8 mouse cellular contexts compared by ENCODE assay signal in genomic region chr10:96646024-96646866, GRCm38 (mm10). TPM values are rescaled to one million over a fixed set of nuclear protein-coding genes. Genes with fewer than 3 reads are reported as not detected.
DNase-seq lines count a peak whose midpoint lies in the region; ATAC-seq and TF ChIP-seq lines count a peak whose summit lies in the region.

No protein-coding gene starts in this region.

- peak overlapping the region; percentile 49 for H3K4me2 ChIP-seq in forebrain, embryonic 13.5 days
- H3K4me2 ChIP-seq in intestine, embryonic 16.5 days (ENCODE audit: low read depth, low read length): no peak overlapping the region
- H3K4me2 ChIP-seq in midbrain, embryonic 12.5 days (replicated peaks): peak overlapping the region; percentile 34
- H3K4me2 ChIP-seq in stomach, embryonic 16.5 days (ENCODE audit: low read depth, low read length): peak overlapping the region; percentile 23; the same call in 1 of the 2 replicates

- no peak for TF ChIP-seq CTCF in testis, adult 2 months (IDR thresholded peaks at IDR 0.05; ENCODE audit: control insufficient read depth, insufficient read depth, insufficient replicate concordance, low read depth, low read length)

- no peaks in the 10 kb centered on the region for H3K9me3 ChIP-seq in forebrain, embryonic 13.5 days (replicated peaks)
- H3K9me3 ChIP-seq in intestine, embryonic 16.5 days (ENCODE audit: control insufficient read depth, low read length): no peaks in the 10 kb centered on the region
- H3K9me3 ChIP-seq in midbrain, embryonic 12.5 days: no peaks in the 10 kb centered on the region
- H3K9me3 ChIP-seq in stomach, embryonic 16.5 days (replicated peaks; ENCODE audit: control insufficient read depth, low read length): no peaks in the 10 kb centered on the region

- WGBS in forebrain, embryonic 13.5 days: 5% methylated on average over 13 of the region's 13 CpGs
- 20% methylated on average over 13 of the region's 13 CpGs for whole genome bisulfite sequencing in intestine, embryonic 16.5 days
- WGBS in midbrain, embryonic 12.5 days: 15% methylated on average over 13 of the region's 13 CpGs
- WGBS in stomach, embryonic 16.5 days: 18% methylated on average over 13 of the region's 13 CpGs

- ATAC-seq in forebrain, embryonic 13.5 days: peak; percentile 96
- peak; percentile 60 for ATAC-seq in intestine, embryonic 16.5 days
- ATAC-seq in midbrain, embryonic 12.5 days (ENCODE audit: low FRiP score, low read depth): peak; percentile 95
- ATAC-seq in stomach, embryonic 16.5 days (ENCODE audit: insufficient read depth, low FRiP score): no peak
- ATAC-seq in megakaryocyte-erythroid progenitor cell, adult 5-6 weeks (replicated peaks; ENCODE audit: low FRiP score, low TSS enrichment, poor library complexity, severe bottlenecking): no peak

- H3K27me3 ChIP-seq in testis, adult 2 months (ENCODE audit: control insufficient read depth, insufficient read depth, low read length): no peaks in the 10 kb centered on the region
- H3K27me3 ChIP-seq in forebrain, embryonic 13.5 days: no peaks in the 10 kb centered on the region
- H3K27me3 ChIP-seq in intestine, embryonic 16.5 days (replicated peaks; ENCODE audit: control insufficient read depth, insufficient read depth, low read length): no peaks in the 10 kb centered on the region
- H3K27me3 ChIP-seq in midbrain, embryonic 12.5 days: no peaks in the 10 kb centered on the region
- no peaks in the 10 kb centered on the region for H3K27me3 ChIP-seq in stomach, embryonic 16.5 days (ENCODE audit: control insufficient read depth, insufficient read depth, low read length)

- H3K27ac ChIP-seq in testis, adult 2 months (ENCODE audit: control insufficient read depth, insufficient read depth, low read depth, low read length): no peak overlapping the region
- H3K27ac ChIP-seq in forebrain, embryonic 13.5 days: peak overlapping the region; percentile 90
- 0 out of 2 replicates have a peak overlapping the region, but pooled peaks have one; percentile 24 for H3K27ac ChIP-seq in intestine, embryonic 16.5 days (ENCODE audit: low read length)
- peak overlapping the region; percentile 87 for H3K27ac ChIP-seq in midbrain, embryonic 12.5 days (replicated peaks)
- no peak overlapping the region for H3K27ac ChIP-seq in stomach, embryonic 16.5 days (ENCODE audit: low read length)

- TF ChIP-seq POLR2A in testis, adult 2 months (IDR thresholded peaks at IDR 0.05; ENCODE audit: control insufficient read depth, low read depth, low read length): no peak

- no peaks in the 10 kb centered on the region for H3K36me3 ChIP-seq in testis, adult 2 months (ENCODE audit: control insufficient read depth, insufficient read depth, low read length)
- H3K36me3 ChIP-seq in forebrain, embryonic 13.5 days (ENCODE audit: poor library complexity, severe bottlenecking): no peaks in the 10 kb centered on the region
- no peaks in the 10 kb centered on the region for H3K36me3 ChIP-seq in intestine, embryonic 16.5 days (ENCODE audit: control insufficient read depth, insufficient read depth, low read length)
- H3K36me3 ChIP-seq in midbrain, embryonic 12.5 days: no peaks in the 10 kb centered on the region
- H3K36me3 ChIP-seq in stomach, embryonic 16.5 days (ENCODE audit: control insufficient read depth, insufficient read depth, low read length): no peaks in the 10 kb centered on the region

- peak overlapping the region; percentile 34; the same call in 1 of the 2 replicates for H3K9ac ChIP-seq in forebrain, embryonic 13.5 days
- H3K9ac ChIP-seq in intestine, embryonic 16.5 days (ENCODE audit: low read depth, low read length): 0 out of 2 replicates have a peak overlapping the region, but pooled peaks have one; percentile 8
- H3K9ac ChIP-seq in midbrain, embryonic 12.5 days (replicated peaks): peak overlapping the region; percentile 37
- H3K9ac ChIP-seq in stomach, embryonic 16.5 days (ENCODE audit: low read length): no peak overlapping the region

- H3K4me1 ChIP-seq in testis, adult 2 months (ENCODE audit: control insufficient read depth, insufficient read depth, low read length): peaks cover 6% of the 10 kb centered on the region
- peaks cover 31% of the 10 kb centered on the region for H3K4me1 ChIP-seq in forebrain, embryonic 13.5 days
- peaks cover 9% of the 10 kb centered on the region for H3K4me1 ChIP-seq in intestine, embryonic 16.5 days (ENCODE audit: control insufficient read depth, insufficient read depth, low read length)
- peaks cover 25% of the 10 kb centered on the region for H3K4me1 ChIP-seq in midbrain, embryonic 12.5 days
- peaks cover 12% of the 10 kb centered on the region for H3K4me1 ChIP-seq in stomach, embryonic 16.5 days (ENCODE audit: control insufficient read depth, insufficient read depth, low read length)

- peak overlapping the region; percentile 6; the same call in 1 of the 2 replicates for H3K4me3 ChIP-seq in testis, adult 2 months (ENCODE audit: control insufficient read depth, low read depth, low read length)
- 0 out of 2 replicates have a peak overlapping the region, but pooled peaks have one; percentile 1 for H3K4me3 ChIP-seq in forebrain, embryonic 13.5 days
- no peak overlapping the region for H3K4me3 ChIP-seq in intestine, embryonic 16.5 days (ENCODE audit: low read length)
- H3K4me3 ChIP-seq in midbrain, embryonic 12.5 days: no peak overlapping the region
- H3K4me3 ChIP-seq in stomach, embryonic 16.5 days (replicated peaks; ENCODE audit: low read length): no peak overlapping the region

- no peak for DNase-seq in testis, postnatal 14 days (ENCODE audit: low spot score)
- peak; percentile 85 for DNase-seq in left cerebral cortex, postnatal 4 days

- intact Hi-C loops in left cerebral cortex, postnatal 4 days (cut with DNase I): no loop called here

RNA-seq across cellular contexts. Expression of gene Btg1, which starts 29.4 kb away (rescaled TPM):
- 130 and 136 TPM in 2 replicates for polyA plus RNA-seq in testis, adult 2 months (2012; rRNA removed)
- polyA plus RNA-seq in forebrain, embryonic 13.5 days (2015; fragmentation: Nextera tagmentation; extraction: Ambion mirVana): 52.9 and 55.0 TPM in 2 replicates
- polyA plus RNA-seq in intestine, embryonic 16.5 days (2015; fragmentation: Nextera tagmentation; extraction: Ambion mirVana): 43.2 and 43.9 TPM in 2 replicates
- total RNA-seq in left cerebral cortex, postnatal 4 days (2021): 10 to 100 TPM; 46.8 to 48.7 TPM
- 55.8 and 63.5 TPM in 2 replicates for polyA plus RNA-seq in midbrain, embryonic 12.5 days (2016; fragmentation: Nextera tagmentation; extraction: Ambion mirVana)
- 48.8 and 55.8 TPM in 2 replicates for polyA plus RNA-seq in stomach, embryonic 16.5 days (2015; fragmentation: Nextera tagmentation; extraction: Ambion mirVana)
- total RNA-seq in megakaryocyte-erythroid progenitor cell, adult 5-6 weeks (2014; fragmentation: Nextera tagmentation): 9.0 and 19.6 TPM in 2 replicates
- total RNA-seq in megakaryocyte-erythroid progenitor cell, adult 5-6 weeks (2017): 30.2 and 41.5 TPM in 2 replicates

Comparison
In these comparisons a context has a peak if more than half of its experiments do, and no peak if none do; other contexts are left out.
1. H3K27ac ChIP-seq: peak in forebrain, embryonic 13.5 days (single experiment), intestine, embryonic 16.5 days (single experiment) and midbrain, embryonic 12.5 days (single experiment); none in testis, adult 2 months (single experiment) and stomach, embryonic 16.5 days (single experiment).
2. H3K4me3 ChIP-seq: peak in testis, adult 2 months (single experiment) and forebrain, embryonic 13.5 days (single experiment); none in intestine, embryonic 16.5 days (single experiment), midbrain, embryonic 12.5 days (single experiment) and stomach, embryonic 16.5 days (single experiment).
3. ATAC-seq: peak in forebrain, embryonic 13.5 days (single experiment), intestine, embryonic 16.5 days (single experiment) and midbrain, embryonic 12.5 days (single experiment); none in stomach, embryonic 16.5 days (single experiment) and megakaryocyte-erythroid progenitor cell, adult 5-6 weeks (single experiment).